Mouse (Mus musculus) heart, postnatal 0 days (tissue): ENCODE data around the gene Tex33. TPM values are rescaled to one million over a fixed set of nuclear protein-coding genes. Genes with fewer than 3 reads are reported as not detected.
"Not testable (repeated sequence)": the region's sequence is repeated elsewhere in the genome, so short reads cannot be mapped to it uniquely, and the experiment has no call there.

Experiments used
- ATAC-seq: fragments of 200-750 bp; cut with Nextera tagmentation; 2 replicates; pipeline ENCODE4 v1.8.0; 2017; ENCODE audit warnings: low read depth, moderate number of reproducible peaks, moderate library complexity; ENCODE audit not compliant: insufficient read depth
- DNase-seq: peaks from one replicate; pipeline ENCODE4 v3.0.0-alpha.2; 2016; ENCODE audit warnings: low spot score
- H3K27ac ChIP-seq: fragments of 300-500 bp; sonication (generic); 2 replicates; pipeline ENCODE4 v1.5.1; 2014; ENCODE audit warnings: low read depth, mild to moderate bottlenecking
- H3K27me3 ChIP-seq: fragments of 300-500 bp; sonication (generic); 2 replicates; pipeline ENCODE4 v1.6.1; 2014; ENCODE audit warnings: low read length, mixed read lengths; ENCODE audit not compliant: control insufficient read depth, insufficient read depth
- H3K36me3 ChIP-seq: fragments of 300-500 bp; sonication (generic); replicated peaks from 2 replicates; pipeline ENCODE4 v1.6.1; 2014; ENCODE audit warnings: low read length, mixed read lengths; ENCODE audit not compliant: control insufficient read depth, insufficient read depth
- H3K4me1 ChIP-seq: fragments of 300-500 bp; sonication (generic); 2 replicates; pipeline ENCODE4 v1.6.1; 2014; ENCODE audit warnings: antibody characterized with exemption; ENCODE audit not compliant: control insufficient read depth, insufficient read depth
- H3K4me2 ChIP-seq: fragments of 300-500 bp; sonication (generic); 2 replicates; pipeline ENCODE4 v1.6.1; 2014; ENCODE audit warnings: low read depth, mild to moderate bottlenecking, low read length, moderate library complexity
- H3K4me3 ChIP-seq: fragments of 300-500 bp; sonication (generic); 2 replicates; pipeline ENCODE4 v1.5.1; 2014; ENCODE audit warnings: low read depth, low read length
- H3K9ac ChIP-seq: fragments of 300-500 bp; sonication (generic); replicated peaks from 2 replicates; pipeline ENCODE4 v1.6.1; 2014; ENCODE audit warnings: low read depth, low read length, mixed read lengths
- H3K9me3 ChIP-seq: fragments of 300-500 bp; sonication (generic); replicated peaks from 2 replicates; pipeline ENCODE4 v1.6.1; 2016; ENCODE audit warnings: low read length; ENCODE audit not compliant: control insufficient read depth
- CTCF ChIP-seq: IDR thresholded peaks from 2 replicates; pipeline ENCODE4 v1.5.1; 2016; ENCODE audit warnings: antibody characterized with exemption, control low read depth, low read depth
- EP300 ChIP-seq: IDR thresholded peaks from 2 replicates; pipeline ENCODE4 v1.6.1; 2016; ENCODE audit warnings: antibody characterized with exemption, low read depth
- WGBS: fragments of 180-500 bp; shearing (Covaris S2); extraction: QIAGEN DNeasy Blood & Tissue Kit; methylation state at CpG from one replicate; pipeline ENCODE4 v1.1.7; 2014; 5-methylcytosine and 5-hydroxymethylcytosine counted together
- polyA plus RNA-seq: library from polyadenylated mRNA; unstranded; fragments of >200 nt; fragmentation: Nextera tagmentation; extraction: Ambion mirVana; gene quantifications from 2 replicates; pipeline ENCODE4 v1.2.1, GENCODE M21; 2015
- total RNA-seq: library from RNA; depleted of rRNA; stranded (reverse); fragments of >200 nt; gene quantifications from 2 replicates; pipeline ENCODE4 v1.2.3, GENCODE M21; 2014; ENCODE audit warnings: low replicate concordance

Tex33 gene
- total and polyA plus RNA-seq, 2 experiments from 2014 or later: not detected

- DNase-seq (peak; percentile 20), ATAC-seq (no peak)
- H3K27me3 ChIP-seq: no peaks in the 10 kb centered on the region
- no peak overlapping the region for H3K9ac ChIP-seq
- H3K4me3 ChIP-seq: no peak overlapping the region
- H3K9me3 ChIP-seq: no peaks in the 10 kb centered on the region
- H3K27ac ChIP-seq: no peak overlapping the region
- H3K4me2 ChIP-seq: no peak overlapping the region
- H3K4me1 ChIP-seq: no peaks in the 10 kb centered on the region
- no peaks in the 10 kb centered on the region for H3K36me3 ChIP-seq
- WGBS: 0% methylated on average over 1 of the region's 1 CpGs
- TF ChIP-seq CTCF (peak; percentile 69), EP300 (no peak)
Measured at GRCm38 (mm10) chr15:78354958-78355357, 40.8 kb downstream of the Tex33 start.

GRCm38 (mm10) chr15:78351586-78352165 is 44.0 kb downstream of the Tex33 start:
- DNase-seq (no peak), ATAC-seq (no peak)
- Histone ChIP-seq H3K4me3 (no peak overlapping the region), H3K4me2 (no peak overlapping the region), H3K9ac (no peak overlapping the region), H3K27me3 (no peaks in the 10 kb centered on the region), H3K4me1 (no peaks in the 10 kb centered on the region), H3K9me3 (no peaks in the 10 kb centered on the region), H3K27ac (no peak overlapping the region), H3K36me3 (no peaks in the 10 kb centered on the region)
- 45% methylated on average over 3 of the region's 3 CpGs for WGBS
- no peak for TF ChIP-seq EP300
- TF ChIP-seq CTCF: no peak

GRCm38 (mm10) chr15:78344567-78344966 is 51.1 kb downstream of the Tex33 start:
- H3K36me3 ChIP-seq: no peaks in the 10 kb centered on the region
- H3K9me3 ChIP-seq: no peaks in the 10 kb centered on the region
- no peak overlapping the region for H3K4me3 ChIP-seq
- H3K27ac ChIP-seq: no peak overlapping the region
- TF ChIP-seq CTCF: no peak
- no peak for TF ChIP-seq EP300
- ATAC-seq: no peak
- no peaks in the 10 kb centered on the region for H3K27me3 ChIP-seq
- H3K4me1 ChIP-seq: no peaks in the 10 kb centered on the region
- WGBS: 76% methylated on average over 3 of the region's 3 CpGs
- H3K9ac ChIP-seq: no peak overlapping the region
- no peak overlapping the region for H3K4me2 ChIP-seq
- no peak for DNase-seq

- DNase-seq: no peak
- Histone ChIP-seq H3K9me3 (no peaks in the 10 kb centered on the region), H3K36me3 (no peaks in the 10 kb centered on the region), H3K4me2 (no peak overlapping the region), H3K27ac (no peak overlapping the region), H3K4me3 (no peak overlapping the region), H3K9ac (no peak overlapping the region), H3K4me1 (no peaks in the 10 kb centered on the region), H3K27me3 (no peaks in the 10 kb centered on the region)
- TF ChIP-seq CTCF (no peak), EP300 (no peak)
- no peak for ATAC-seq
- WGBS: 17% methylated on average over 1 of the region's 1 CpGs
Measured at GRCm38 (mm10) chr15:78343683-78344082, 52.0 kb downstream of the Tex33 start.

- WGBS: 79% methylated on average over 6 of the region's 7 CpGs
- H3K27ac ChIP-seq, ATAC-seq: not testable (repeated sequence)
Measured at GRCm38 (mm10) chr15:78340919-78341318, 54.8 kb downstream of the Tex33 start.

GRCm38 (mm10) chr15:78339627-78340423 is 55.9 kb downstream of the Tex33 start:
- not testable (repeated sequence) for H3K4me2 ChIP-seq
- ATAC-seq: peak; percentile 78

More at GRCm38 (mm10) chr15:78340919-78341318, 54.8 kb downstream of the Tex33 start:
- not testable (repeated sequence) for DNase-seq, H3K4me2 ChIP-seq, H3K4me3 ChIP-seq, H3K27me3 ChIP-seq, H3K9me3 ChIP-seq, H3K36me3 ChIP-seq, H3K4me1 ChIP-seq, H3K9ac ChIP-seq

More at GRCm38 (mm10) chr15:78339627-78340423, 55.9 kb downstream of the Tex33 start:
- not testable (repeated sequence) for H3K9me3 ChIP-seq, H3K27me3 ChIP-seq, H3K4me1 ChIP-seq, H3K4me3 ChIP-seq, H3K9ac ChIP-seq, H3K36me3 ChIP-seq
- peak; percentile 36 for DNase-seq
- WGBS: 24% methylated on average over 7 of the region's 7 CpGs
- TF ChIP-seq EP300 (0 out of 2 replicates have a peak, but pooled peaks have one; percentile 41), CTCF (peak; percentile 95)
- H3K27ac ChIP-seq: peak overlapping the region; percentile 64
